22 mouse cellular contexts compared by ENCODE assay signal in the genomic region with DNA sequence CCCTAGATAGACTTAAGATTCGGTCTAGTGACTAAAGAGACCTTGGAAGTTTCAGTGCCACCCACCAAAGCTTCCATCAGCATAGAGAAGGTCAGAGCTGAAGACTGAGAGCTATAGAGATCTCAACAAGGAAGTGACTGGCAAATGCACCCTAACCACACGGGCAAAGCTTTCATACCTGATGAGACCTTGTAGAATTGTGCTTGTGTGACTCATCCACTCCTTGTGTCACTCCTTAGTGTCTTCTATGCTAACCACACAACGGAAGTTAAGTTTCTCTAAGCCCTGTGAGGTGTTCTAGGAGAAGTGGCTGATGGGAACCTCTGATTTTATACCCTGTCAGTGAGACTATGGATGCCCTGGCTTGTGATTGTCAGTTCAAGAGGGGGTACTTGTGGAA. TPM values are rescaled to one million over a fixed set of nuclear protein-coding genes. Genes with fewer than 3 reads are reported as not detected.
DNase-seq lines count a peak whose midpoint lies in the region; ATAC-seq lines count a peak whose summit lies in the region.
"Had no signal": no experiment of that assay in that cellular context is flagged by ENCODE, and none has a peak within 500 bp of the region (broad histone marks: within the 10 kb centered on the region; RNA-seq: fewer than 3 reads in every experiment).

No protein-coding gene starts in this region.

- no peak overlapping the region for H3K9ac ChIP-seq in midbrain, embryonic 13.5 days (replicated peaks)
- no peak overlapping the region for H3K9ac ChIP-seq in heart, embryonic 12.5 days
- H3K9ac ChIP-seq: heart, embryonic 13.5 days; hindbrain, embryonic 14.5 days; liver, embryonic 15.5 days; neural tube, embryonic 15.5 days had no signal

- H3K4me1 ChIP-seq in midbrain, embryonic 13.5 days (replicated peaks), result no peaks in the 10 kb centered on the region
- no peaks in the 10 kb centered on the region for H3K4me1 ChIP-seq in heart, embryonic 12.5 days (replicated peaks)
- H3K4me1 ChIP-seq: heart, embryonic 13.5 days; liver, embryonic 15.5 days; neural tube, embryonic 15.5 days had no signal

- no peak overlapping the region for H3K27ac ChIP-seq in midbrain, embryonic 13.5 days
- no peak overlapping the region for H3K27ac ChIP-seq in heart, embryonic 12.5 days (ENCODE audit: poor library complexity, severe bottlenecking)
- H3K27ac ChIP-seq: gastrocnemius, adult 2 months; heart, embryonic 13.5 days; hindbrain, embryonic 14.5 days; kidney, postnatal 0 days; liver, embryonic 15.5 days; neural tube, embryonic 15.5 days had no signal

- no peak overlapping the region for H3K4me2 ChIP-seq in midbrain, embryonic 13.5 days (replicated peaks)
- H3K4me2 ChIP-seq in heart, embryonic 12.5 days, result no peak overlapping the region
- H3K4me2 ChIP-seq: heart, embryonic 13.5 days; hindbrain, embryonic 14.5 days; liver, embryonic 15.5 days; neural tube, embryonic 15.5 days had no signal

- peak; percentile 32 for DNase-seq in 416B (ENCODE audit: low read depth)
- DNase-seq in A20 (ENCODE audit: low read depth, low spot score), result peak; percentile 26
- peak; percentile 84 for DNase-seq in T-cell, adult 2 months (ENCODE audit: low spot score)
- no peak for DNase-seq in liver
- no peak for DNase-seq in ovary, postnatal 14 days (ENCODE audit: low spot score)
- DNase-seq: adrenal gland, postnatal 14 days; cerebellum, adult 11-12 months; cerebellum, postnatal 14 days; embryo, embryonic 11 days; gastrocnemius, adult 2 months; heart, postnatal 36 days; layer of hippocampus, postnatal 36 days had no signal

- ATAC-seq in megakaryocyte, adult 5-6 weeks (ENCODE audit: poor library complexity, severe bottlenecking), result peak; percentile 78
- ATAC-seq in midbrain, embryonic 13.5 days, result no peak
- ATAC-seq in heart, embryonic 12.5 days (ENCODE audit: insufficient number of reproducible peaks, low FRiP score), result no peak
- ATAC-seq: forebrain, embryonic 16.5 days; intestine, embryonic 16.5 days had no signal

- H3K36me3 ChIP-seq in midbrain, embryonic 13.5 days, result no peaks in the 10 kb centered on the region
- no peaks in the 10 kb centered on the region for H3K36me3 ChIP-seq in heart, embryonic 12.5 days
- H3K36me3 ChIP-seq: heart, embryonic 13.5 days; liver, embryonic 15.5 days; neural tube, embryonic 15.5 days had no signal

- 86% methylated on average over 3 of the region's 3 CpGs for WGBS in midbrain, embryonic 13.5 days
- WGBS in heart, embryonic 12.5 days, result 69% methylated on average over 3 of the region's 3 CpGs

- H3K27me3 ChIP-seq in midbrain, embryonic 13.5 days, result no peaks in the 10 kb centered on the region
- H3K27me3 ChIP-seq in heart, embryonic 12.5 days (replicated peaks), result 0 out of 2 replicates have a peak, but pooled peaks cover 5% of the 10 kb centered on the region
- H3K27me3 ChIP-seq: heart, embryonic 13.5 days; liver, embryonic 15.5 days; neural tube, embryonic 15.5 days had no signal

- H3K4me3 ChIP-seq in midbrain, embryonic 13.5 days (replicated peaks), result no peak overlapping the region
- no peak overlapping the region for H3K4me3 ChIP-seq in heart, embryonic 12.5 days
- H3K4me3 ChIP-seq: gastrocnemius, adult 2 months; heart, embryonic 13.5 days; liver, embryonic 15.5 days; neural tube, embryonic 15.5 days had no signal

- H3K9me3 ChIP-seq in midbrain, embryonic 13.5 days, result no peaks in the 10 kb centered on the region
- H3K9me3 ChIP-seq in heart, embryonic 12.5 days (replicated peaks), result no peaks in the 10 kb centered on the region
- H3K9me3 ChIP-seq: heart, embryonic 13.5 days; liver, embryonic 15.5 days; neural tube, embryonic 15.5 days had no signal

RNA-seq across cellular contexts. Expression of a gene that starts 56.3 kb away (rescaled TPM):
- 0.22 and 0.59 TPM in 2 replicates for total RNA-seq in megakaryocyte, adult 5-6 weeks (2015)
- 0.37 and 2.4 TPM in 2 replicates for total RNA-seq in megakaryocyte, adult 5-6 weeks (2017)
- polyA plus RNA-seq in midbrain, embryonic 13.5 days (2015; fragmentation: Nextera tagmentation; extraction: Ambion mirVana), result 78.4 and 81.2 TPM in 2 replicates
- polyA plus RNA-seq in heart, embryonic 12.5 days (2016; fragmentation: Nextera tagmentation; extraction: Ambion mirVana), result 5.3 and 6.2 TPM in 2 replicates

Comparison
In these comparisons a context has a peak if more than half of its experiments do, and no peak if none do; other contexts are left out.
1. DNase-seq: peak in 416B (single experiment), A20 (single experiment) and T-cell, adult 2 months (single experiment); none in liver (single experiment) and ovary, postnatal 14 days (single experiment).
2. RNA of a gene that starts 56.3 kb away (polyA plus RNA-seq): 78.4 to 81.2 TPM in midbrain, embryonic 13.5 days; 5.3 to 6.2 TPM in heart, embryonic 12.5 days; every median in the first group is over 10 times any median in the second.